Mouse (Mus musculus): ENCODE results near the gene Acot11. TPM values are rescaled to one million over a fixed set of nuclear protein-coding genes. Genes with fewer than 3 reads are reported as not detected.

Acot11 gene
- total RNA-seq, 2 experiments from 2014 or later = 51.7 to 54.1 TPM

DNA sequence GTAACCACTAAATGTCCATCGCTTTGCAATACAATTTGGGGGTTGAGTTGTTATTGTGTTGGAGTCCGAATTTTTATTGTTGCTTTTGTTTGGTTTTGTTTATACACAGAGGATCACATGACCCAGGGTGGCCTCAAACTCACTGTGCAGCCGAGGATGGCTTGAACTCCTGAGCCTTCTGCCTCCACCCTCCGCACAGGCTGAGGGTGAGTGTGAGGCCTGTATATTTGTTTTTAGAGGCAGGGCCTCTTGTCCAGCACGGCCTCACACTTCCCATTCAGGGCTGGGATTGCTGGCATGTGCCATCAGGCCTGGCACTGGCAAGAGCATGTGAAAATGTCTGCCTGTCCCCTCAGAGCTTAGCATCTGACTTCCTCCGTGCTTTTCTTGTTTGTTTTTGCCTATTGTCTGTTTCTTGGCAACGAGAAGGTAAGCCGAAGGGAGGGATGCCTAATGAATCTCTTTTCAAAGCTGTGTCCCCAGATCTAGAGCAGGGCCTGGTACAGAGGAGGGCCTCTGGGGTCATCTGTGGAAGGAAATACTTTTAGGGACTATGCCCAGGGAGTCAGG lies 99.6 kb downstream of the Acot11 start:
- DNase-seq (ENCODE audit: extremely low spot score in 1 of 2, low spot score in 2 of 2) = no peak
- H3K4me3 ChIP-seq = no peak overlapping the region
- intact Hi-C loops (cut with DNase I) = loop anchor here (10.0 kb wide), 1 partner anchor 230 kb away; no protein-coding TSS in a partner anchor
- peak overlapping the region; percentile 81 for H3K27ac ChIP-seq
- TF ChIP-seq CTCF (IDR thresholded peaks at IDR 0.05) = no peak

DNA sequence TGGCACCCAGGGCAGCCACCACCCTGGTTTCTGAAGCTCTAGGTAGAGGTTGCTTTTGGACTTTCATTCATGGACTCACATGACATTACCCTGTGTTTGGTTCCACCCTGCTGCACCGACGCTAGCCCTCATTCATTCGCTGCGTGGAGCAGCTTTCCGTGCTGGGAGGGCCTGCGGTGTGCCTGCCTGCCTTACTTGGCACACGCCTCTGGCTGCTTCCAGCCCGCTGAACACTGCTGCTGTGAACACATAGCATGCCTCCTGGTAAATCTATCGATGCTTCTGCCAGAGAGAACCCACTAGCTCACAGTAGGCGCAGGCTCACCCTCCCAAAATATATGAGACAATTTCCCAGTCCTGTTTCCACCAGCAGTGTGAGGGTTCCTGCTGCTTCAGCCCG lies 100.4 kb downstream of the Acot11 start:
- Histone ChIP-seq H3K27ac (peak overlapping the region; percentile 81), H3K4me3 (no peak overlapping the region)
- intact Hi-C loops (cut with DNase I) = loop anchor here (10.0 kb wide), 1 partner anchor 230 kb away; no protein-coding TSS in a partner anchor
- no peak for TF ChIP-seq CTCF (IDR thresholded peaks at IDR 0.05)
- peak; percentile 49 to 56 for DNase-seq (ENCODE audit: extremely low spot score in 1 of 2, low spot score in 2 of 2)

DNA sequence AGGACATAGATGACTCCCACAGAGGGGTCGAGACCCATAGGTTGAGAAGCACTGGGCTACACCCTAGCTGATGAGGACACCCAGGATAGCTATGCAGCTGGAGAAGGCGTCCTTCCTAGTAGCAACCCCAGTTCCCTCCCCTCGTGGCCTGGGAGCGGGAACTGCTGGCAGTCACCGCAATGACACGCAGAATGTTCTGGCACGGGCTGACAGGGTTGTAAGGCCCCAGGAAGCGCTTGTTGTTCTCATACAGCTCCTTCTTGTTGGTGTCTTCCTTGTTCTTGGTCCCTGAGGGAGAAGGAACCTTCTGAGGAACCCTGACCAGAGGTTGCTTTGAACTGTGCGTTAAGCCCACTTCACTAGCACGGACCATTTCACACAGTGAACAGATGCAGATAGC lies 100.8 kb downstream of the Acot11 start:
- H3K4me3 ChIP-seq = no peak overlapping the region
- TF ChIP-seq CTCF (IDR thresholded peaks at IDR 0.05) = no peak
- intact Hi-C loops (cut with DNase I) = loop anchor here (10.0 kb wide), 1 partner anchor 229 kb away; no protein-coding TSS in a partner anchor
- H3K27ac ChIP-seq = peak overlapping the region; percentile 81
- no peak for DNase-seq (ENCODE audit: extremely low spot score in 1 of 2, low spot score in 2 of 2)

DNA sequence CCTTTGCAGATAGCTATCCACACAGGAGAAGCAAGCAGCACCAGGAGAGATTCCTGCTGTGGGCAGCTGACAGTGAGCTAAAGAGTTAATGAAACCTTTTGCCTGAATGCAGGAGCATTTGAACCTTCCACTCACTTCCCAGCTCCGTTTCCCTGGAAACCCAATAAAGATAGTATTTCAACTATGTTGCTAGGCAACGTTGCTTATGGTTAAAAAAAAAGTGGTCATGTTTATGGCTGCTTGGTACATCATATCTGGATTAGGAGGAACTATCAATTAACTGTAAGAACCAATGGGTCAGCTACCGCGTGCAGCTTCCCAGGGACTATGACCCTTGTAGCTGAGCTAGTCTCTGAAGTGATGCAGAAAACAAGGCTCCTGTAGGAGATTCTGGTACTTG lies 104.0 kb downstream of the Acot11 start:
- intact Hi-C loops (cut with DNase I) = loop anchor here (10.0 kb wide), 1 partner anchor 226 kb away; no protein-coding TSS in a partner anchor

DNA sequence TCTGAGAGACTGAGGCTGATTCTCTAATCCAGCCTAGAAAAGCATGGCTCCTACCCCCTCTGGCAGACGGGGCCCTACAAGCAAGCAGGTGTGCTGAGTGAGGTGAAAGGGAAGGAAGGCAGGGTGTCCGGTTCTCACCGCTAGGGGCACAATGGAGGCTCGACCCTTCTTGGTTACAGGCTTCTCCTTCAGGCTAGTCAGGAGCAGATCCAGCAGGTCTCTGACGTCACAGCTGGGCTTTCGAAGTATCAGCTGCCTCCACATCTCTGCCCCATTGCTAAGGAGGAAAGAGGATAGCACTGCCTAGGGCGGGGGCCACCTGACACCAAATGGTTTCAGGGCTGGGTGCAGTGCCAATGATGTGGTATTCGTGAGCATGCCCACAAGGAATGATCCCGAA lies 104.8 kb downstream of the Acot11 start:
- intact Hi-C loops (cut with DNase I) = loop anchor here (10.0 kb wide), 1 partner anchor 225 kb away; no protein-coding TSS in a partner anchor
- H3K4me3 ChIP-seq = no peak overlapping the region
- peak; percentile 45 for TF ChIP-seq CTCF (IDR thresholded peaks at IDR 0.05)
- peak overlapping the region; percentile 63 for H3K27ac ChIP-seq
- DNase-seq (ENCODE audit: extremely low spot score in 1 of 2, low spot score in 2 of 2) = peak in 1 of 2 experiments; percentile 31

More for the DNA sequence above, 104.0 kb downstream of the Acot11 start:
- Histone ChIP-seq H3K4me3 (no peak overlapping the region), H3K27ac (peak overlapping the region; percentile 63)
- no peak for TF ChIP-seq CTCF (IDR thresholded peaks at IDR 0.05)
- DNase-seq (ENCODE audit: extremely low spot score in 1 of 2, low spot score in 2 of 2) = no peak

Other genes starting within 250 kb of the Acot11 start
- gene Dhcr24, start 244.0 kb downstream of the Acot11 start, total RNA-seq (2021) = 10 to 100 TPM; 85.5 to 87.4 TPM
- under 1 TPM in 1 of 2 experiments, not detected in 1; 0.21 TPM for gene Lexm, start 187.8 kb downstream of the Acot11 start, total RNA-seq (2021)
- under 1 TPM; 0.98 to 1.00 TPM for gene Ttc22, start 182.6 kb downstream of the Acot11 start, total RNA-seq (2021)
- 1 to 10 TPM; 6.1 to 6.3 TPM for gene Pars2, start 153.9 kb downstream of the Acot11 start, total RNA-seq (2021)
- gene Ttc4, start 126.1 kb downstream of the Acot11 start, total RNA-seq (2021) = 10 to 100 TPM; 44.8 to 47.7 TPM
- gene Mroh7, start 74.1 kb downstream of the Acot11 start, total RNA-seq (2021) = 1 to 10 TPM; 3.1 to 4.6 TPM
- gene Fam151a, start 71.1 kb downstream of the Acot11 start, total RNA-seq (2021) = not detected
- gene Ssbp3, start 105.7 kb upstream of the Acot11 start, total RNA-seq (2021) = 100 to 1,000 TPM; 181 to 187 TPM

Data from left cerebral cortex, adult 2 months (tissue).